Mouse (Mus musculus) heart, embryonic 15.5 days (tissue): ENCODE measurements around the gene Upf2. TPM values are rescaled to one million over a fixed set of nuclear protein-coding genes. Genes with fewer than 3 reads are reported as not detected.
"Not testable (repeated sequence)": the region's sequence is repeated elsewhere in the genome, so short reads cannot be mapped to it uniquely, and the experiment has no call there.

Experiments
- ATAC-seq: fragments of 200-750 bp; cut with Nextera tagmentation; replicated peaks from 2 replicates; pipeline ENCODE4 v1.8.0; 2017; ENCODE audit warnings: low read depth, moderate TSS enrichment; ENCODE audit not compliant: insufficient number of reproducible peaks, insufficient read depth, low FRiP score
- H3K27ac ChIP-seq: fragments of 300-500 bp; sonication (generic); 2 replicates; pipeline ENCODE4 v1.5.1; 2015; ENCODE audit warnings: mild to moderate bottlenecking, inconsistent platforms
- H3K27me3 ChIP-seq: fragments of 300-500 bp; sonication (generic); 2 replicates; pipeline ENCODE4 v1.6.1; 2015; ENCODE audit warnings: inconsistent platforms
- H3K36me3 ChIP-seq: fragments of 300-500 bp; sonication (generic); 2 replicates; pipeline ENCODE4 v1.6.1; 2015; ENCODE audit warnings: mild to moderate bottlenecking, inconsistent platforms
- H3K4me1 ChIP-seq: fragments of 300-500 bp; sonication (generic); replicated peaks from 2 replicates; pipeline ENCODE4 v1.6.1; 2015; ENCODE audit warnings: inconsistent platforms
- H3K4me2 ChIP-seq: fragments of 300-500 bp; sonication (generic); 2 replicates; pipeline ENCODE4 v1.6.1; 2015; ENCODE audit warnings: inconsistent platforms, mild to moderate bottlenecking, moderate library complexity
- H3K4me3 ChIP-seq: fragments of 300-500 bp; sonication (generic); 2 replicates; pipeline ENCODE4 v1.5.1; 2015; ENCODE audit warnings: mild to moderate bottlenecking, inconsistent platforms
- H3K9ac ChIP-seq: fragments of 300-500 bp; sonication (generic); 2 replicates; pipeline ENCODE4 v1.6.1; 2015; ENCODE audit warnings: mild to moderate bottlenecking, inconsistent platforms
- H3K9me3 ChIP-seq: fragments of 300-500 bp; sonication (generic); replicated peaks from 2 replicates; pipeline ENCODE4 v1.6.1; 2016; ENCODE audit warnings: inconsistent platforms
- WGBS: fragments of 180-500 bp; shearing (Covaris S2); methylation state at CpG from one replicate; pipeline ENCODE4 v1.1.7; 2015; ENCODE audit warnings: mixed read lengths; 5-methylcytosine and 5-hydroxymethylcytosine counted together
- polyA plus RNA-seq: library from polyadenylated mRNA; unstranded; fragments of >200 nt; fragmentation: Nextera tagmentation; extraction: Ambion mirVana; gene quantifications from 2 replicates; pipeline ENCODE4 v1.2.1, GENCODE M21; 2015

The Upf2 gene
- polyA plus RNA-seq, 1 experiment from 2014 or later, result 5.4 TPM

- Histone ChIP-seq H3K4me2 (peak overlapping the region; percentile 70), H3K9ac (peak overlapping the region; percentile 68), H3K4me3 (peak overlapping the region; percentile 99), H3K9me3 (no peaks in the 10 kb centered on the region), H3K4me1 (peaks cover 11% of the 10 kb centered on the region), H3K36me3 (no peaks in the 10 kb centered on the region), H3K27me3 (no peaks in the 10 kb centered on the region), H3K27ac (peak overlapping the region; percentile 87)
- no peak for ATAC-seq
- 7% methylated on average over 6 of the region's 6 CpGs for WGBS
Observed at GRCm38 (mm10) chr2:5950305-5950704, 964 bp upstream of the Upf2 start.

GRCm38 (mm10) chr2:5951621-5952211 is 447 bp downstream of the Upf2 start:
- peak overlapping the region; percentile 99 for H3K4me3 ChIP-seq
- no peaks in the 10 kb centered on the region for H3K9me3 ChIP-seq
- H3K4me2 ChIP-seq, result peak overlapping the region; percentile 87
- no peaks in the 10 kb centered on the region for H3K36me3 ChIP-seq
- peaks cover 11% of the 10 kb centered on the region for H3K4me1 ChIP-seq
- peak overlapping the region; percentile 87 for H3K27ac ChIP-seq
- under 1% methylated on average over 46 of the region's 46 CpGs for WGBS
- peak overlapping the region; percentile 91 for H3K9ac ChIP-seq
- peak; percentile 68 for ATAC-seq
- H3K27me3 ChIP-seq, result no peaks in the 10 kb centered on the region

DNA sequence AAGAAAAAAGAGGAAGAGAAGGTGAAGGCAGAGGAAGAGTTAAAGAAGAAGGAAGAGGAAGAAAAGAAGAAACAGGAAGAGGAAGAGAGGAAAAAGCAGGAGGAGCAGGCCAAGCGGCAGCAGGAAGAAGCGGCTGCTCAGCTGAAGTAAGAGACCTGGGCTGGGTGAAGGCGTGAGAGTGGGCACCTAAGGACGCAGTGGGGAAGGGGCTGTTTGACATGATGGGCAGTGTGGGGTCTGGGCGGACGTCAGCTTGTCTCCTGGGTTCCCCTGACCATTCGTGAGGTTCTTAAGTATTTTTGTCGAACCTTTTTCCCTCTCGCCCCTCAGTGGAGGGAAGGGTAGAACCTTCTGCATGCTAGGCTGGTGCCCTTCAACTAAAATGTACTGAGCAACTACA is 6.4 kb downstream of the Upf2 start:
- Histone ChIP-seq H3K9ac (no peak overlapping the region), H3K9me3 (no peaks in the 10 kb centered on the region), H3K36me3 (peaks cover 29% of the 10 kb centered on the region), H3K4me3 (no peak overlapping the region), H3K4me2 (no peak overlapping the region), H3K27me3 (no peaks in the 10 kb centered on the region), H3K4me1 (peaks cover 5% of the 10 kb centered on the region), H3K27ac (no peak overlapping the region)
- ATAC-seq, result no peak
- 86% methylated on average over 9 of the region's 9 CpGs for WGBS

DNA sequence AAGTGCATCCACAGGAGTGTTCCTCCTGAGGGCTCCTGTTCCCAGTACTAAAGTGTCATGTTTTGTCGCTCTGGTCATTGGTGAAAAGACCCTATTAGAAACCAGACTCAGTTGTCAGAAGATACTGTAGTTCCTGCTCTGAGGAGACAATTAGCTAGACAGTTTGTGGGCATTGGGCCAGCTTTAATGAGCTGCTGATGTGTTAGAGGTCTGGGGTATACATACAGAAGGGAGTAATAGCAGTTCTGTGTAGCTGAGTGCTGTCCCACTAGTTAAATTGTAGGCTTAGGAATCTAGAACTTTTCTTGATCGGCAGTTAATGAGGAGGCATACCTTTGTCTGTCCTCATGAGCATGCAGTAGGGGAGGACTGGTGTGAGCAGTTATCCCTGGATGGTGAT is 11.0 kb downstream of the Upf2 start:
- Histone ChIP-seq H3K36me3 (peaks cover 35% of the 10 kb centered on the region), H3K9me3 (no peaks in the 10 kb centered on the region), H3K4me3 (no peak overlapping the region), H3K4me2 (no peak overlapping the region), H3K9ac (no peak overlapping the region), H3K27me3 (no peaks in the 10 kb centered on the region), H3K4me1 (peaks cover 5% of the 10 kb centered on the region; the same call in 1 of the 2 replicates), H3K27ac (no peak overlapping the region)
- WGBS, result 41% methylated on average over 2 of the region's 2 CpGs
- ATAC-seq, result no peak

DNA sequence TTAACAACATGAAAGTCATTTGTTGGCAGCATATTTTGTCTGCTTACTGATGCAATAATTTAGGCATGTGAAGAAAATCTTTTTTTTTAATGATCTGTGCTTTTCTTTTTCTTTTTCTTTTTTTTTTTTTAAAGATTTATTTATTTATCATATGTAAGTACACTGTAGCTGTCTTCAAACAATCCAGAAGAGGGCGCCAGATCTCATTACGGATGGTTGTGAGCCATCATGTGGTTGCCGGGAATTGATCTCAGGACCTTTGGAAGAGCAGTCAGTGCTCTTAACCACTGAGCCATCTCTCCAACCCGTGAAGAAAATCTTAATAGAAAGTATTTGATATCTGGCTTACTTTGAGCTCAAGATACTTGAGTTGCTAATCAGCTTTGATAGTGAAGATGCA is 12.5 kb downstream of the Upf2 start:
- H3K4me3 ChIP-seq, H3K27ac ChIP-seq, ATAC-seq, H3K27me3 ChIP-seq, H3K9ac ChIP-seq, H3K4me1 ChIP-seq, H3K9me3 ChIP-seq, H3K4me2 ChIP-seq: not testable (repeated sequence)
- WGBS, result 83% methylated on average over 4 of the region's 4 CpGs
- H3K36me3 ChIP-seq, result peaks cover 23% of the 10 kb centered on the region

- 88% methylated on average over 3 of the region's 3 CpGs for WGBS
- Histone ChIP-seq H3K4me3 (no peak overlapping the region), H3K9ac (no peak overlapping the region), H3K36me3 (peaks cover 14% of the 10 kb centered on the region), H3K9me3 (no peaks in the 10 kb centered on the region), H3K4me2 (no peak overlapping the region), H3K27ac (no peak overlapping the region), H3K4me1 (peaks cover 5% of the 10 kb centered on the region; the same call in 1 of the 2 replicates), H3K27me3 (no peaks in the 10 kb centered on the region)
- no peak for ATAC-seq
Observed at GRCm38 (mm10) chr2:5965972-5966371, 14.7 kb downstream of the Upf2 start.

- not testable (repeated sequence) for H3K27ac ChIP-seq, H3K9ac ChIP-seq, H3K4me3 ChIP-seq, H3K9me3 ChIP-seq, H3K27me3 ChIP-seq, H3K4me2 ChIP-seq, H3K4me1 ChIP-seq, ATAC-seq
- H3K36me3 ChIP-seq, result peaks cover 20% of the 10 kb centered on the region
- WGBS, result 92% methylated on average over 3 of the region's 3 CpGs
Observed at GRCm38 (mm10) chr2:5970629-5971028, 19.4 kb downstream of the Upf2 start.

- H3K9me3 ChIP-seq, result no peaks in the 10 kb centered on the region
- no peak overlapping the region for H3K9ac ChIP-seq
- H3K27me3 ChIP-seq, result no peaks in the 10 kb centered on the region
- no peaks in the 10 kb centered on the region for H3K4me1 ChIP-seq
- ATAC-seq, result no peak
- H3K36me3 ChIP-seq, result peaks cover 40% of the 10 kb centered on the region
- no peak overlapping the region for H3K4me3 ChIP-seq
- no peak overlapping the region for H3K4me2 ChIP-seq
- no peak overlapping the region for H3K27ac ChIP-seq
- 87% methylated on average over 4 of the region's 4 CpGs for WGBS
Observed at GRCm38 (mm10) chr2:5977532-5977931, 26.3 kb downstream of the Upf2 start.

GRCm38 (mm10) chr2:5995538-5995937 is 44.3 kb downstream of the Upf2 start:
- Histone ChIP-seq H3K36me3 (peaks cover 16% of the 10 kb centered on the region; the same call in 1 of the 2 replicates), H3K27me3 (no peaks in the 10 kb centered on the region), H3K9me3 (no peaks in the 10 kb centered on the region), H3K9ac (no peak overlapping the region), H3K4me1 (no peaks in the 10 kb centered on the region), H3K4me3 (no peak overlapping the region), H3K4me2 (no peak overlapping the region), H3K27ac (no peak overlapping the region)
- no peak for ATAC-seq
- WGBS, result 19% methylated on average over 5 of the region's 5 CpGs

DNA sequence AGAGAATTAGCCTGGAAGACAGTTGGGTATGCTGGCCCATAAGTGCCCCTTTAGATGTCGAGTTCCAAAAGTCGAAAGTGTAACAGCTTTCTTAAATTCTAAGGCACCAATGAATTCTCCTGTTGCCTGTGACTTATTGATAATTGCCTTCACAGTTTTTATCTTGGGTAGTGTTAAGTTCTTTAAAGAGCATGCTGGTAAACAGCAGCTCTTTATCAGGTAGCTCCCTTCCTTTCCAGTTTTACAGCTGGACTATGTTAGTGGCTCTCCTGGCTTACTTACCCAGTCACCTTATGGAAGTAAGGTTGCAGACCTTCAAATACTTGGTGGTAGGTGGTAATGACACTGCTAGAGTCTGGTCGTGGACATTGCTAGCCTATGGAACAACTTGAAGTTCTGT is 52.7 kb downstream of the Upf2 start:
- Histone ChIP-seq H3K27ac (no peak overlapping the region), H3K4me3 (no peak overlapping the region), H3K4me2 (no peak overlapping the region), H3K9me3 (no peaks in the 10 kb centered on the region), H3K9ac (no peak overlapping the region), H3K36me3 (peaks cover 11% of the 10 kb centered on the region; the same call in 1 of the 2 replicates), H3K27me3 (no peaks in the 10 kb centered on the region), H3K4me1 (no peaks in the 10 kb centered on the region)
- no peak for ATAC-seq
- WGBS, result 79% methylated on average over 3 of the region's 3 CpGs

DNA sequence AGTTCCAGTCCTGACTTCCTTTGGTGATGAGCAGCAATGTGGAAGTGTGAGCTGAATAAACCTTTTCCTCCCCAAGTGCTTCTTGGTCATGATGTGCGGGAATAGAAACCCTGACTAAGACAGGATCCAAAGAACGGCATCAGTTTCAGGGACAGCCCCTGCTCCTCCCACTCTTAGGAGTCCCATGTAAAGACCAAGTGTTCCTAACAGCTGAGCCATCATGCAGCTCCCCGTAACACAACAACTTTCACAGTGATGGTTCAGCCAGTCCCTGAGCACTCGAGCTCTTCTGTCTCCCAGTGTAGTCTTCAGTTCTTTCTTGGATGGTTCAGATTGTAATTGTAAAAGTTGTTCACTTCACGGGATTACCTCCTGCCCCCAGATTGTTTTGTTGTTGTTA is 63.3 kb downstream of the Upf2 start:
- ATAC-seq, result no peak
- Histone ChIP-seq H3K36me3 (peaks cover 21% of the 10 kb centered on the region), H3K4me1 (no peaks in the 10 kb centered on the region), H3K4me3 (no peak overlapping the region), H3K9ac (no peak overlapping the region), H3K9me3 (no peaks in the 10 kb centered on the region), H3K27ac (no peak overlapping the region), H3K27me3 (no peaks in the 10 kb centered on the region), H3K4me2 (no peak overlapping the region)
- WGBS, result 86% methylated on average over 5 of the region's 5 CpGs

- 92% methylated on average over 6 of the region's 6 CpGs for WGBS
- ATAC-seq, H3K4me1 ChIP-seq, H3K27me3 ChIP-seq, H3K4me3 ChIP-seq, H3K4me2 ChIP-seq, H3K9me3 ChIP-seq, H3K27ac ChIP-seq, H3K9ac ChIP-seq: not testable (repeated sequence)
- peaks cover 27% of the 10 kb centered on the region for H3K36me3 ChIP-seq
Observed at GRCm38 (mm10) chr2:6015182-6015581, 63.9 kb downstream of the Upf2 start.
